Mouse (Mus musculus): ENCODE measurements around the gene Il11ra1. TPM values are rescaled to one million over a fixed set of nuclear protein-coding genes. Genes with fewer than 3 reads are reported as not detected.
"Not testable (repeated sequence)": the region's sequence is repeated elsewhere in the genome, so short reads cannot be mapped to it uniquely, and the experiment has no call there.

Il11ra1 gene
- polyA plus RNA-seq, 1 experiment from 2014 or later: 76.5 TPM

DNA sequence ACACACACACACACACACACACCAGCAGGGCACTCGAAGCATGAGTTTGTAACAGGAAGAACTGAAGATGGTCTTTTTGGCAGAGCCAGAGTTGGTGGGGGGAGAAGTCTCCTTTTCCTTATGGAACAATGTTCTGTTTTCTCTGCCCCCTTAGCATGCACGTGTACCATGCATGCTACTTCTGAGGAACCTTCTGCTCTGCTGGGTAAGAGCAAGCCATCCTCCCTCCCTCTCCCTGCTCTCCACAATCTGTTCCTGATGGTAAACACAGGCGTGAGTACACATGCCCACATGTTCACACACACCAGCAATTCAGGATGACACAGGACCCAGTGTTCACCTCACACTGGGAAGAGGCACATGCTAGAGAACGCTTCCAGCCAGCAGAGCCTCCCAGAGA, 18.6 kb upstream of the Il11ra1 start:
- peaks cover 71% of the 10 kb centered on the region for H3K4me1 ChIP-seq
- 72% methylated on average over 4 of the region's 4 CpGs for WGBS
- H3K9me3 ChIP-seq: no peaks in the 10 kb centered on the region
- H3K9ac ChIP-seq (replicated peaks): no peak overlapping the region
- ATAC-seq (ENCODE audit: low FRiP score, low read depth): no peak
- no peak overlapping the region for H3K4me2 ChIP-seq (replicated peaks)
- H3K27me3 ChIP-seq: no peaks in the 10 kb centered on the region
- H3K27ac ChIP-seq (replicated peaks): no peak overlapping the region
- H3K4me3 ChIP-seq: no peak overlapping the region
- peaks cover 15% of the 10 kb centered on the region; the same call in 1 of the 2 replicates for H3K36me3 ChIP-seq

- ATAC-seq (ENCODE audit: low FRiP score, low read depth): no peak
- Histone ChIP-seq H3K9ac (replicated peaks) (peak overlapping the region; percentile 41; the same call in 1 of the 2 replicates), H3K36me3 (peaks cover 15% of the 10 kb centered on the region; the same call in 1 of the 2 replicates), H3K4me1 (peaks cover 67% of the 10 kb centered on the region), H3K4me3 (no peak overlapping the region), H3K4me2 (replicated peaks) (no peak overlapping the region), H3K27me3 (no peaks in the 10 kb centered on the region), H3K27ac (replicated peaks) (peak overlapping the region; percentile 79; the same call in 1 of the 2 replicates), H3K9me3 (no peaks in the 10 kb centered on the region)
- WGBS: 77% methylated on average over 10 of the region's 10 CpGs
These were observed 17.8 kb upstream of the Il11ra1 start for GRCm38 (mm10) chr4:41681947-41682346.

- Histone ChIP-seq H3K9me3 (no peaks in the 10 kb centered on the region), H3K4me1 (peaks cover 63% of the 10 kb centered on the region), H3K36me3 (peaks cover 15% of the 10 kb centered on the region; the same call in 1 of the 2 replicates), H3K27ac (replicated peaks) (peak overlapping the region; percentile 79), H3K9ac (replicated peaks) (peak overlapping the region; percentile 41), H3K4me2 (replicated peaks) (peak overlapping the region; percentile 43), H3K4me3 (0 out of 2 replicates have a peak overlapping the region, but pooled peaks have one; percentile 5), H3K27me3 (no peaks in the 10 kb centered on the region)
- 17% methylated on average over 6 of the region's 6 CpGs for WGBS
- ATAC-seq (ENCODE audit: low FRiP score, low read depth): no peak
These were observed 17.0 kb upstream of the Il11ra1 start for GRCm38 (mm10) chr4:41682789-41683188.

GRCm38 (mm10) chr4:41683303-41683702, 16.5 kb upstream of the Il11ra1 start:
- not testable (repeated sequence) for H3K9me3 ChIP-seq; H3K27me3 ChIP-seq; H3K9ac ChIP-seq (replicated peaks)
- peaks cover 58% of the 10 kb centered on the region for H3K4me1 ChIP-seq
- peak overlapping the region; percentile 79 for H3K27ac ChIP-seq (replicated peaks)
- H3K4me2 ChIP-seq (replicated peaks): peak overlapping the region; percentile 43
- H3K4me3 ChIP-seq: peak overlapping the region; percentile 29; the same call in 1 of the 2 replicates
- WGBS: 0% methylated on average over 1 of the region's 27 CpGs
- peaks cover 15% of the 10 kb centered on the region; the same call in 1 of the 2 replicates for H3K36me3 ChIP-seq
- ATAC-seq (ENCODE audit: low FRiP score, low read depth): peak; percentile 45

GRCm38 (mm10) chr4:41684131-41684930, 15.5 kb upstream of the Il11ra1 start:
- H3K9ac ChIP-seq (replicated peaks); H3K9me3 ChIP-seq; H3K27me3 ChIP-seq: not testable (repeated sequence)
- ATAC-seq (ENCODE audit: low FRiP score, low read depth): peak; percentile 69
- H3K36me3 ChIP-seq: peaks cover 15% of the 10 kb centered on the region; the same call in 1 of the 2 replicates
- peak overlapping the region; percentile 38 for H3K4me2 ChIP-seq (replicated peaks)
- peaks cover 52% of the 10 kb centered on the region for H3K4me1 ChIP-seq
- H3K27ac ChIP-seq (replicated peaks): peak overlapping the region; percentile 92
- 1% methylated on average over 23 of the region's 27 CpGs for WGBS
- H3K4me3 ChIP-seq: 0 out of 2 replicates have a peak overlapping the region, but pooled peaks have one; percentile 15

DNA sequence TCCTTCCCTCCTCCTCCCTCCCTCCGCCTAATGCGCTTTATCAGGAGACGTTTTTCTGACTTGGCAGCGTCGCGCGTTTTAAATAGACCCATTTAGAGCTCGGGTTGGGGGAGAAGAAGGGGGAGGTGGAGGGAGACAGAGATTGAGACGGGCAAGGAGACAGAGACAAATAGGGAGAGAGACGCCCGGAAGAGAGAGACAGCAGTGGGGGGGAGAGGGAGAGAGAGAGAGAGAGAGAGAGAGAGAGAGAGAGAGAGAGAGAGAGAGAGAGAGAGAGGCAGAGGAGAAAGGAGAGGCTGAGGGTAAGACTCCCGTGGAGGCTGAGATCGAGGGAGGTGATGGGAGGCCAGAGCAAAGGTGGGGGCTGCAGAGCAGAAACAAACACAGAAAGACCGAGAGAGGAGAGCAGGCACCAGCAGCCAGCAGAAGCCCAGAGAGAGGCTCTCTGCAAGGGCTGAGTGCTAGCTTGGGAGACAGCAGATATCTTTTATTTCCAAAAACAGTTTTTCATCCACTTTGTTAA, 14.8 kb upstream of the Il11ra1 start:
- Histone ChIP-seq H3K4me1 (peaks cover 46% of the 10 kb centered on the region), H3K27ac (replicated peaks) (peak overlapping the region; percentile 92), H3K4me2 (replicated peaks) (peak overlapping the region; percentile 21; the same call in 1 of the 2 replicates)
- H3K36me3 ChIP-seq; H3K27me3 ChIP-seq; H3K9ac ChIP-seq (replicated peaks); H3K9me3 ChIP-seq; H3K4me3 ChIP-seq: not testable (repeated sequence)
- WGBS: 0% methylated on average over 7 of the region's 14 CpGs
- peak; percentile 44; the same call in 1 of the 2 replicates for ATAC-seq (ENCODE audit: low FRiP score, low read depth)

- Histone ChIP-seq H3K4me1 (peaks cover 37% of the 10 kb centered on the region), H3K27ac (replicated peaks) (peak overlapping the region; percentile 92)
- not testable (repeated sequence) for H3K27me3 ChIP-seq; H3K4me3 ChIP-seq; H3K9me3 ChIP-seq; H3K9ac ChIP-seq (replicated peaks); H3K36me3 ChIP-seq; H3K4me2 ChIP-seq (replicated peaks)
- peak; percentile 44 for ATAC-seq (ENCODE audit: low FRiP score, low read depth)
- 6% methylated on average over 10 of the region's 10 CpGs for WGBS
These were observed 13.8 kb upstream of the Il11ra1 start for GRCm38 (mm10) chr4:41685882-41686492.

GRCm38 (mm10) chr4:41688562-41688961, 11.2 kb upstream of the Il11ra1 start:
- peak overlapping the region; percentile 54 for H3K27ac ChIP-seq (replicated peaks)
- not testable (repeated sequence) for ATAC-seq (ENCODE audit: low FRiP score, low read depth)

DNA sequence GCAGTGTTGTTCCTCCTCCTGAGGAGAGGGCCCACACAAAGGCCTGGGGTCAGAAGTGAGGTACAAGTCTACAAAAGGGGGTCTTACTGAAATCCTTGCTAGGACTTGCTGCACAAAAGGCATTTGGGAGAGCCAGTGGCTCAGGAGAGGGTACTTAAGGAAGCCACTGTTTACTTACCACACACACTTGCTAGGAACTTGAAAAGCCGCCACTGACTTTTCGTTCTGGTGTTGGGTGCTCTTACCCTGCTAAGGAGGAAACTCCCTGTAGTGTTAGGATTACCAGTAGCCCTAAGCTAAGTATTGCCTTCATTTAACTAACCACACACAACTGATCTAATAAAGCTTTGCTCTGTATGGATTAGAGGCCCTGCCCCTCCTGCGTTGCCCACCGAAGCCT, 9.8 kb upstream of the Il11ra1 start:
- H3K27ac ChIP-seq (replicated peaks); H3K4me3 ChIP-seq; H3K27me3 ChIP-seq; ATAC-seq (ENCODE audit: low FRiP score, low read depth); H3K36me3 ChIP-seq; H3K4me2 ChIP-seq (replicated peaks); H3K9me3 ChIP-seq; H3K9ac ChIP-seq (replicated peaks): not testable (repeated sequence)
- peaks cover 21% of the 10 kb centered on the region for H3K4me1 ChIP-seq
- WGBS: no CpG with 5 or more reads among the region's 4 CpGs

More at GRCm38 (mm10) chr4:41688562-41688961, 11.2 kb upstream of the Il11ra1 start:
- H3K4me3 ChIP-seq; H3K9me3 ChIP-seq; H3K27me3 ChIP-seq; H3K9ac ChIP-seq (replicated peaks); H3K36me3 ChIP-seq; H3K4me2 ChIP-seq (replicated peaks): not testable (repeated sequence)
- WGBS: 63% methylated on average over 1 of the region's 1 CpGs
- H3K4me1 ChIP-seq: peaks cover 25% of the 10 kb centered on the region

DNA sequence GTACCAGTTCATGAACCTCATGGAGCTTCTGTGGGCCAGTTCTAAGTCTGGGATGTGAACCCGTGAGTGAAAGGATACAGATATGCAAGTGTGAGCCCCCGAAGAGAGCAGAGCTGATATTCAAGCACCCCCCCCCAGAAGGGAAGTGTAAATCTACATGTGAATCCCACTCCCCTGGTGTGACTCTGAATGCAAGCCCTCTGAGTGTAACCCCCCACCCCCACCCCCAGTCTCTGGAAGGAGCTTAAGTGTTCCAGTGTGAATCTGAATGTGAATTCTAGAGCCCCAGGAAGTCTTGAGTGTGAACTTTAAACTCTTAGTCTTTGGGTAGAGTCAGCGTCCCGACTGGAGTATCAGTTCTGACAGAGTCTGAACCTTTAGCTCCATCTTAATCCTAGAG, 6.3 kb upstream of the Il11ra1 start:
- Histone ChIP-seq H3K4me1 (peaks cover 14% of the 10 kb centered on the region), H3K4me3 (peak overlapping the region; percentile 25), H3K9ac (replicated peaks) (0 out of 2 replicates have a peak overlapping the region, but pooled peaks have one; percentile 28), H3K4me2 (replicated peaks) (peak overlapping the region; percentile 47), H3K27ac (replicated peaks) (0 out of 2 replicates have a peak overlapping the region, but pooled peaks have one; percentile 56)
- H3K27me3 ChIP-seq; H3K36me3 ChIP-seq; ATAC-seq (ENCODE audit: low FRiP score, low read depth); H3K9me3 ChIP-seq: not testable (repeated sequence)
- WGBS: 4% methylated on average over 4 of the region's 4 CpGs

- H3K4me1 ChIP-seq; H3K27ac ChIP-seq (replicated peaks); H3K9me3 ChIP-seq; H3K9ac ChIP-seq (replicated peaks); H3K27me3 ChIP-seq; ATAC-seq (ENCODE audit: low FRiP score, low read depth); H3K36me3 ChIP-seq: not testable (repeated sequence)
- Histone ChIP-seq H3K4me2 (replicated peaks) (peak overlapping the region; percentile 43; the same call in 1 of the 2 replicates), H3K4me3 (peak overlapping the region; percentile 24; the same call in 1 of the 2 replicates)
- WGBS: 2% methylated on average over 17 of the region's 38 CpGs
These were observed 4.0 kb upstream of the Il11ra1 start for GRCm38 (mm10) chr4:41695800-41696199.

DNA sequence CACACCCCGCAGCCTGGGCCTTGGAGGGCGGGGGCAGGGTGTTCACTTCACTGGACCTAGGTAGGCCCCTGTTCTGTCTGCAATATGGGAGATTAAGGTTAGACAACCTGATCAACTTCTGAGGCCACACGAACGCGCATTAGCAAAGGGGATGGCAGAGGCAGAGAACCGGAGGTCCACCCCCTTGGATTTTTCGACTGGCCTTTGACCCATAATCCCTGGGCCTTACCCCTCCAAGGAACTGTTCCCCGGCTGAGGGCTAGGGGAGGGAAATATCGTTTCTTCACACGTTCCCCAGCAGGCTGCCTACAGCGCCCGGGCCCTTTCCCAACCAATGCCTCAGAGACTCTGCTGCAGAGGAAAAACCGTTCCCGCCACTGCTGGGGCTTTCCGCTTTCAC, 3.3 kb upstream of the Il11ra1 start:
- WGBS: 6% methylated on average over 14 of the region's 15 CpGs
- H3K27me3 ChIP-seq; H3K27ac ChIP-seq (replicated peaks); H3K4me2 ChIP-seq (replicated peaks); H3K4me3 ChIP-seq; H3K9ac ChIP-seq (replicated peaks); H3K9me3 ChIP-seq; H3K4me1 ChIP-seq; ATAC-seq (ENCODE audit: low FRiP score, low read depth); H3K36me3 ChIP-seq: not testable (repeated sequence)
